Mouse (Mus musculus): ENCODE results near the gene Rfc2. TPM values are rescaled to one million over a fixed set of nuclear protein-coding genes. Genes with fewer than 3 reads are reported as not detected.
A peak's percentile ranks its signal among the peaks of the same experiment; 100 is the strongest.

The Rfc2 gene
- polyA plus RNA-seq, 1 experiment from 2014 or later: 81.5 TPM

GRCm38 (mm10) chr5:134550836-134551232, 30.3 kb upstream of the Rfc2 start:
- Histone ChIP-seq H3K9me3 (ENCODE audit: control insufficient read depth, low read length) (no peaks in the 10 kb centered on the region), H3K4me2 (replicated peaks; ENCODE audit: low read depth) (peak overlapping the region; percentile 92), H3K4me3 (ENCODE audit: low read depth, low read length) (peak overlapping the region; percentile 77), H3K27ac (replicated peaks) (peak overlapping the region; percentile 92), H3K27me3 (ENCODE audit: control insufficient read depth, insufficient read depth, low read length) (no peaks in the 10 kb centered on the region), H3K4me1 (replicated peaks; ENCODE audit: control insufficient read depth, insufficient read depth) (peaks cover 10% of the 10 kb centered on the region), H3K36me3 (ENCODE audit: control insufficient read depth, insufficient read depth, low read length) (no peaks in the 10 kb centered on the region), H3K9ac (ENCODE audit: low read length) (peak overlapping the region; percentile 89)
- 5% methylated on average over 6 of the region's 6 CpGs for WGBS
- peak; percentile 73 for DNase-seq (ENCODE audit: low spot score)
- TF ChIP-seq CTCF (IDR thresholded peaks at IDR 0.05; ENCODE audit: low read depth) (peak; percentile 38), EP300 (optimal IDR thresholded peaks at IDR 0.05) (no peak)
- peak; percentile 51 for ATAC-seq (ENCODE audit: low FRiP score, low TSS enrichment)

- Histone ChIP-seq H3K36me3 (ENCODE audit: control insufficient read depth, insufficient read depth, low read length) (no peaks in the 10 kb centered on the region), H3K27ac (replicated peaks) (peak overlapping the region; percentile 92), H3K4me1 (replicated peaks; ENCODE audit: control insufficient read depth, insufficient read depth) (peaks cover 10% of the 10 kb centered on the region), H3K9me3 (ENCODE audit: control insufficient read depth, low read length) (no peaks in the 10 kb centered on the region), H3K9ac (ENCODE audit: low read length) (peak overlapping the region; percentile 89), H3K4me2 (replicated peaks; ENCODE audit: low read depth) (peak overlapping the region; percentile 92), H3K4me3 (ENCODE audit: low read depth, low read length) (peak overlapping the region; percentile 77), H3K27me3 (ENCODE audit: control insufficient read depth, insufficient read depth, low read length) (no peaks in the 10 kb centered on the region)
- TF ChIP-seq EP300 (optimal IDR thresholded peaks at IDR 0.05) (no peak), CTCF (IDR thresholded peaks at IDR 0.05; ENCODE audit: low read depth) (0 out of 2 replicates have a peak, but pooled peaks have one; percentile 3)
- WGBS: under 1% methylated on average over 43 of the region's 52 CpGs
- no peak for ATAC-seq (ENCODE audit: low FRiP score, low TSS enrichment)
- peak; percentile 60 for DNase-seq (ENCODE audit: low spot score)
Measured at GRCm38 (mm10) chr5:134551233-134552109, 29.7 kb upstream of the Rfc2 start.

- H3K9ac ChIP-seq (ENCODE audit: low read length): peak within 1 kb of the TSS; percentile 89
- TF ChIP-seq CTCF (IDR thresholded peaks at IDR 0.05; ENCODE audit: low read depth) (peak; percentile 49), EP300 (optimal IDR thresholded peaks at IDR 0.05) (no peak)
- H3K4me3 ChIP-seq (ENCODE audit: low read depth, low read length): peak within 1 kb of the TSS; percentile 77
- DNase-seq (ENCODE audit: low spot score): peak; percentile 99
- no peaks in the 10 kb centered on the region for H3K36me3 ChIP-seq (ENCODE audit: control insufficient read depth, insufficient read depth, low read length)
- H3K4me2 ChIP-seq (replicated peaks; ENCODE audit: low read depth): peak within 1 kb of the TSS; percentile 92
- ATAC-seq (ENCODE audit: low FRiP score, low TSS enrichment): peak; percentile 96
- WGBS: 2% methylated on average over 53 of the region's 61 CpGs
- H3K27ac ChIP-seq (replicated peaks): peak within 1 kb of the TSS; percentile 92
- H3K27me3 ChIP-seq (ENCODE audit: control insufficient read depth, insufficient read depth, low read length): no peaks in the 10 kb centered on the region
- peaks cover 10% of the 10 kb centered on the region for H3K4me1 ChIP-seq (replicated peaks; ENCODE audit: control insufficient read depth, insufficient read depth)
- H3K9me3 ChIP-seq (ENCODE audit: control insufficient read depth, low read length): no peaks in the 10 kb centered on the region
Measured at GRCm38 (mm10) chr5:134552110-134552972, 28.8 kb upstream of the Rfc2 start, which contains the start of gene Clip2. Gene Clip2 (minus strand): TSS chr5:134552434.

- WGBS: 64% methylated on average over 5 of the region's 5 CpGs
- no peaks in the 10 kb centered on the region for H3K9me3 ChIP-seq (ENCODE audit: control insufficient read depth, low read length)
- H3K27me3 ChIP-seq (ENCODE audit: control insufficient read depth, insufficient read depth, low read length): no peaks in the 10 kb centered on the region
- no peak overlapping the region for H3K4me3 ChIP-seq (ENCODE audit: low read depth, low read length)
- no peak overlapping the region for H3K9ac ChIP-seq (ENCODE audit: low read length)
- no peak for DNase-seq (ENCODE audit: low spot score)
- ATAC-seq (ENCODE audit: low FRiP score, low TSS enrichment): no peak
- no peak for TF ChIP-seq EP300 (optimal IDR thresholded peaks at IDR 0.05)
- no peak for TF ChIP-seq CTCF (IDR thresholded peaks at IDR 0.05; ENCODE audit: low read depth)
- peaks cover 10% of the 10 kb centered on the region for H3K4me1 ChIP-seq (replicated peaks; ENCODE audit: control insufficient read depth, insufficient read depth)
- H3K36me3 ChIP-seq (ENCODE audit: control insufficient read depth, insufficient read depth, low read length): no peaks in the 10 kb centered on the region
- H3K4me2 ChIP-seq (replicated peaks; ENCODE audit: low read depth): no peak overlapping the region
- no peak overlapping the region for H3K27ac ChIP-seq (replicated peaks)
Measured at GRCm38 (mm10) chr5:134553951-134554546, 27.1 kb upstream of the Rfc2 start.

GRCm38 (mm10) chr5:134555463-134556164, 25.6 kb upstream of the Rfc2 start:
- Histone ChIP-seq H3K4me2 (replicated peaks; ENCODE audit: low read depth) (0 out of 2 replicates have a peak overlapping the region, but pooled peaks have one; percentile 8), H3K27me3 (ENCODE audit: control insufficient read depth, insufficient read depth, low read length) (no peaks in the 10 kb centered on the region), H3K4me3 (ENCODE audit: low read depth, low read length) (no peak overlapping the region), H3K9ac (ENCODE audit: low read length) (peak overlapping the region; percentile 18; the same call in 1 of the 2 replicates), H3K9me3 (ENCODE audit: control insufficient read depth, low read length) (no peaks in the 10 kb centered on the region), H3K27ac (replicated peaks) (peak overlapping the region; percentile 56), H3K36me3 (ENCODE audit: control insufficient read depth, insufficient read depth, low read length) (no peaks in the 10 kb centered on the region), H3K4me1 (replicated peaks; ENCODE audit: control insufficient read depth, insufficient read depth) (peaks cover 7% of the 10 kb centered on the region)
- TF ChIP-seq CTCF (IDR thresholded peaks at IDR 0.05; ENCODE audit: low read depth) (no peak), EP300 (optimal IDR thresholded peaks at IDR 0.05) (no peak)
- DNase-seq (ENCODE audit: low spot score): peak; percentile 71
- 11% methylated on average over 20 of the region's 20 CpGs for WGBS
- no peak for ATAC-seq (ENCODE audit: low FRiP score, low TSS enrichment)

Measured in stomach, postnatal 0 days (tissue).